Mouse (Mus musculus): ENCODE measurements around the gene Gatd1.
A peak's percentile ranks its signal among the peaks of the same experiment; 100 is the strongest.

DNA sequence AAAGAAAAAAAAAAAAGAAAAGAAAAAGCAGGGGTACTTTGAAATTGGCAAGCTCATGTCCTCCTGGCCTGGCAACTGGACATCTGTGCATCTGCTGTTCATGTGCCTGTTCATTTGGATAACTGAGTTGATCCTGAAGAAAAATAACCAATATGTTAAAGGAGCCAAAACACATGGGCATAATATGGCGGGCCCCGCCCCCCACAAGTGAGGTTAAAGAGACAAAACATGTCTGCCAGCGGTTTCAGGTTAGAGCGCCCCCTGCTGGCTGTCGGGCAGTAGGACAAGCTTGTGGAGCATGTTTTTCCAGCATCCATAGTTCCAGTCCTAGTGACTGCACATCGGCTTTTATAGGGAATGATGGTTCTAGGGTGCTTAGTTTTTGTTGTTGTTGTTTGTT, 19.2 kb downstream of the Gatd1 start:
- TF ChIP-seq CTCF (IDR thresholded peaks at IDR 0.05; ENCODE audit: low read depth, low read length) (peak; percentile 98), POLR2A (IDR thresholded peaks at IDR 0.05; ENCODE audit: borderline replicate concordance, low read depth, low read length) (no peak)
